Mouse (Mus musculus) adrenal gland, postnatal 36 days (tissue): Measurements from ENCODE around the gene Rpl19. TPM values are rescaled to one million over a fixed set of nuclear protein-coding genes. Genes with fewer than 3 reads are reported as not detected.

Source experiments
- DNase-seq, 2 experiments: peaks; one replicate each; pipeline ENCODE4 v3.0.0; 2021; ENCODE audit warnings: mixed read lengths in 1 of 2
- long read RNA-seq, 2 experiments: library from polyadenylated mRNA; stranded (forward); transcript quantifications; one replicate each; pipeline ENCODE4 v2.0.0; 2021; ENCODE audit warnings: borderline sequencing depth in 2 of 2
- total RNA-seq, 2 experiments: library from RNA; stranded (reverse); gene quantifications; 2 replicates each; pipeline ENCODE4 v1.2.3; 2021

Rpl19 gene
- 1,000 to 10,000 TPM; 1,174 to 1,217 TPM for total RNA-seq
- long read RNA-seq, experiment 1, transcript Rpl19-201 (6 exons, 751 nt), result major isoform, 740 of 815 reads
- long read RNA-seq, experiment 1, transcript Rpl19-202 (6 exons, 737 nt), result minor isoform, 6 of 815 reads
- long read RNA-seq, experiment 1, partial matches to known transcripts, result 64 of 815 reads
- long read RNA-seq, experiment 1, other reads (novel, unspliced or antisense), result 5 of 815 reads
- long read RNA-seq, experiment 2, transcript Rpl19-201 (6 exons, 751 nt), result major isoform, 346 of 370 reads
- long read RNA-seq, experiment 2, partial matches to known transcripts, result 17 of 370 reads
- long read RNA-seq, experiment 2, other reads (novel, unspliced or antisense), result 4 of 370 reads

DNA sequence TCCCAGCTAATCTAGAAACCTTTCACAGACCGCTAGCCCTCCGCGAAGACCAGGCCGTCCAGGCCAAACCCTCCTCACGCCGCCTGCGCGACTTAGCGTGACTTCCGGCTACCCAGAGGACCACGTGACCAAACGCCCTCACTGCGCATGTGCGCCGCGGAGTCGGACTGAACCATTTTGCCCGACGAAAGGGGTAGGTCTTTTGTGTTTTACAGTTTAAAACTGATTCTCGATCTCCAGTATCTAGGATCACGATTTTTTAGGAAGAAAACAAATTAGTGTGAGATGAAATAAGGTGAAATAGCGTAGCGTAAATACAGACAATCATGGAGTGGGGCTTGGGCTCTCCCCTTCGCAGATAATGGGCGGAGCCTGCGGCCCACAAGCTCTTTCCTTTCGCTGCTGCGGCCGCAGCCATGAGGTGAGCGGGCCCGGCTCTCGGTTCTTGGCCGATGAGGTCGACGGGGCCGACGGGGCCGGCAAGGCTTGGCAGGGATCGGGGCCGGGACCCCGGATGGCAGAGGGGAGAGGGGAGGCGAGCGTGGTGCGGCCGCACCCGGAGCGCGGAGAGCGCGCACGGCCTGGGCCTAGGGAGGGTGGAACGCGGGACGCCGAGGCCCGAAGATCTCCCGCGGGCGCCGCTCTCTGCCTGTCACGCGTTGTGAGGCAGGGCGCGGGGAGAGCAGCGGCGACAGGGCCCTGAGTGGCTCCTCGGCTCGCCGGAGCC lies at the start of gene Rpl19:
Gene Rpl19 (plus strand): TSS at position 141 of the 727 bp plus-strand sequence.
- peak; percentile 92 to 93 for DNase-seq

DNA sequence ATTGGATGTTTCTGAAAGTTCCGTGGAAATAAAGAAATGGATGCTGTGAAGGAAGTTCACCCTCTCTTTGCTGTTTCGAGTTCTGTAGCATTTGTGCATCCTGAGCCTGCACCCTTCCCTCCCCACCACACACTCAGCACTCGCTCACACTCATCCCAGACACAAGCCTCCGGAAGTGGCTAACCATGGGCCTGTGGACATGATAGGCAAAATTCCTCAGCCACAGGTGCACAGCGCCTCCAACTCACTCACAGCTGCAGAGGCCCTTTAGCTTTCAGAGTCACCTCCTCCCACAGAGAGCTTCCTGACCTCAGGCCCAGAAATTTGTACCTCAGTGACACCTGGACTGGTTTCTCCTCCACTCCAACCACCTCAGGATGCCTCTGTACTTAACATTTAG lies 48.7 kb upstream of the Rpl19 start:
- no peak for DNase-seq

DNA sequence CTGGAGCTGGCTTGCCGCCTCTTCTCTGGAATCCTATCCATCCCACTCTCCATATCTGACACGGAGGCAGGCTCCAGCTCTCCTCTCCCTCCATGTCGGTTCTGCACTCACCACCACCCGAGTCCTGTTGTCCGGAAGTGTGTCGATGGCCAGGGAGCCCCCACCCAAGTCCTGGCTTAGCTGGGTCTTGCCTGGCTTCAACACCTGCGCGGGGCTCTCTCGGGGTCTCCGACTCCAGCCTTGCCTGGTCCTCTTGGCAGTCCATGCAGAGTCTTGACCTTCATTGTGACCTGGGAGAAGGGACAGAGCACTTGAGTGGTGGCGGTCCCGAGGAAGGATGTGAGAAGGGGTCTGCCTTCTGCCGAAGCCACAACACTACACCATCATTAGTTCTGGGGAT lies 48.1 kb upstream of the Rpl19 start:
- no peak for DNase-seq

DNA sequence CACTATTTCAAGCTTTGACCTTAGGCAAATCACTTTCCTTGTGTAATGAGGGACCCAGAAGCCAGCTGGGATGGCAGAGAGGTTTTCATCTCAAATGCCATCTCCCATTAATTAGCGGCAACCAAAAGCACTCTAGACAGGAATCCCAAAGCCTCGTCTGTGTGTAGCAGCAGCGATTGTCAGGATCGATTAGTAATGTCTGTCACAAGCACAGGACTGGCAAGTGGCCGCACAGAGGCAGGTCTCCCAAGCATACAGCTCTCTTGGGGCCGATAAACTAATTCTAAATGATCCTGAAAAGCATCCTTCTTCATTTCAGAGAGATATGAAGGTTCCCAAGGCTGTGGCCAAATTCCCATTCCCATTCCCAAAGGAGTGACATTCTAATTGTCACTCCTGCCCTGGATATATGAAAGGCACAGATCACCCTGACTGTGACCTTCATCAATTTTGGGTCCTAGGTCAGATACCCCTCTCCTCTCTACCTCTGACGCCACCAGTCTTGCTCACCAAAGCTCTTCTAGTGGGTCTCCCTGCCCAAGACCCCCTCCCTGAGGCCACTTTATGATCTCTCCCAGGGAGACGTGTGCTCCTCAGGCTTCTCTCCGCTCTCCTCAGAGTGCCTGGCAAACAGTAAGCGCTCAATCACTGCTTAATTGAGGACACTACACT lies 46.5 kb upstream of the Rpl19 start:
- DNase-seq, result no peak

DNA sequence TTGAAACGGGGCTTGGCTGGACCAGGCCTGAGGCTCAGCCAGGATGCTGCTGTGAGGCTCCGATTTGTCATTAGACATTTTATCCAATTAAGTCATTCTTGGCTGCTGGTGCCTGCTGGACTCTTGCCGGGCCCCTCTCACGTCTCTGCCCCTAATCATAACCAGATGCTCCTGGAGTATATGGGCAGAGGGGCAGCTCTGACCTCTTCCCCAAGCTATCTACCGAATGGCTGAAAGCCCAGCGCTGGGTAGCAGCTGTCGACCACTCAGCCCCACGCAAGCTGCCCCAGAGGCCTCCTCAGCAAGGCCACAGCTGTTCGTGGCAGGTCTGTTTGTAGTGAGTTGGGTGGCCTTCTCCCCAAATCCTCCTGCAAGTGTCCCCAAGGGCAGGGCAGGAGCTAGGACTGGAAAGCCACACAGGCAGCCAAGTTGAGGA lies 46.0 kb upstream of the Rpl19 start:
- peak in 1 of 2 experiments; percentile 23 for DNase-seq

DNA sequence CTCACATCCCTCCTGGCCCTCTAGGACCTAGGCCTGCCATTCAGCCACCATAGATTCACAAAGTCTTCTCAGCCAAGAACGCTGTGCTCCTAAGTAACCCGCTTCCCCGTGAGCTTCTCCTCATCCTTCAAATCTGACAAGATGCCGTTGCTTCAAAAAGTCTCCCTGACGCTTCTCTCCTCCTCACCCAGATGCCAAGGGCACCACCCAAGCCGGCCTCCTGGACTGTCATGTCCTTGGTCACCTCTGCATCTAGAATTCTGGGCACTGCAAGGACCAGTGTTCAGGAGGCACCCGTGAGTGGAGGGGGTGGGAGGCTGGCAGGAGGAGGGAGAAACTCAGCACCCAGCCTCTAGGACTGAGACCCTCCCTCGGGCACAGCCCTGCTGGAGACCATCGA lies 43.8 kb upstream of the Rpl19 start:
- peak in 1 of 2 experiments; percentile 21 for DNase-seq

DNA sequence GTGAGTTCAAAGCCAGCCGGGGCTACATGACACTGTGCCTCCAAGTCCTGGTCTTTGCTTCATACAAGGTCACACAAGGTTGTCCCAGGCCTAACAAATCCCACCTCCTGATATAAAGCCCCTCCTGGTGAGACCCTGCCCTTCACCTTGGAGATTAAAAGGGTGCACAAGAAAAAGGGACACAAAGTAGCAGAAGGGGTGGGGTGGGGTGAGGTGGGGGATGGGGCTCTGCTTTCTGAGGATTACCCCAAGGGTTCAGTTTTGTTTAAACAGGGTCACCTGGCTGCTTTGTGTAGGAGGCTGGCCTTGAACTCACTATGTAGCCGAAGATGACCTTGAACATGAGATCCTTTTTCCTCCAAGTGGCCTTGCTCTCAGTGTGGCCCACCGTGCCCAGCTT lies 43.0 kb upstream of the Rpl19 start:
- no peak for DNase-seq

DNA sequence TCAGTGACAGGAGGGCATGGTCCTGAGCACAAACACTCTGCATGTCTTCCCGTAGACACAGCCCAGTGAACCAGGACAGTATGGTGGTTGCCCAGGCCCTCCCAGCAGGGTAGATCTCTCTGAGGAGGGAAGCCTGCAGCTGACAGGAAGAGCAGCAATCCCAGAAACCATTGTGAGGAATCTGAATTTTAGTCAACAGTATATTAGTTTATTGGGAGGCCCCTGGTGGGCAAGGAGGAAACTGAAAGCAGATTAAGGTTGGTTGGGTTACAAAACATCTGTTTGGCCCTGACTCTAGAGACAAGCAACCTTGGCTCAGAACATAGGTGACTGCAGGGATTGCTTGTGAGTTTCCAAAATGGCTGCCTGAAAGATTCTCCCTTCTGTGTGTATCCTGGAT lies 42.5 kb upstream of the Rpl19 start:
- DNase-seq, result no peak

DNA sequence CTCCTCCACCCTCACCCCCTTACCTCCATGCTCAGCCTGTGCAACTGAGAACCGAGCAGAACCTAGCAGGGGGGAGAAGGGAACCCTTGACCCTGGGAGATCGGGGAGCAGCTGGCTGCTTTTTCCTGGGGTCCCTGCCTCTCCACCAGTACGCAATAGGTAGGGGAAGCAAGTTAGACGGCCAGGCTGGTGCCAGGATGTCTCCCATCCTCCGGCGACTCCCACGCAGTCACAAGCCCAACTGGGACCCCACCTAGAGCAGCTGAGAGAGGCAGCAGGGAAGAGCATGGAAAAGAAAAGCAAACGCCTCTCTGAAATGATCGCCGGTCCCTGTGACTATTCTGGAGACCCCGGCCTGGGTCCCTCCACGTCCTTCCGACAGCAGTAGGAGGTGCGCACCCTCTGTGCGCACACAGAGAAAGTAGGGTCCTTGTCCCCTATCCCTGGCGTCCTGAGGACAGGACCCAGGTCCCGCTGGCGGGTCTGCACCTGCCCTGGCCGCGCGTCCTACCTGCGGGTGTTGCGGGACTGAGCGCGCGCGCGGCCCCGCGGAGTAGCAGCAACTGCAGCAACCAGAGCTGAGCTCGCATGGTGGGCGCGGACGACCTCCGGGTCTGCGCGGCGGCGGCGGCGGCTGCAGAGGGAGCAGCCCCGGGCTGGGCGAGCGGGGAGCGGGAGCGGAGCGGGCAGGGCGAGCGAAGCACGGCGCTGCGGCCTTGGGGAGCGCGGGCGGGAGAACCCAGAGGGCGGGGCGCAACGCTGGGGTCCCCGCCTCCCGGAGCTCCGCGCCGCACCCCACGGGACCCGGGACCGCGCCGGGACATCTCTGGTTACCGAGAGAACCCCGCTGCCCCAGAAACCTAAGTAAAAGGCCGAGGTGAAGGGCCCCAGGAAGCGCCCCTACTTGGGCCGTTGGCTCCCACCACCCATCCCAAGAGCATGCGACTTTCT lies 40.5 kb upstream of the Rpl19 start, which contains the start of gene Plxdc1:
Gene Plxdc1 (minus strand): TSS at position 718 of the 951 bp plus-strand sequence.
- DNase-seq, result peak; percentile 82 to 88

DNA sequence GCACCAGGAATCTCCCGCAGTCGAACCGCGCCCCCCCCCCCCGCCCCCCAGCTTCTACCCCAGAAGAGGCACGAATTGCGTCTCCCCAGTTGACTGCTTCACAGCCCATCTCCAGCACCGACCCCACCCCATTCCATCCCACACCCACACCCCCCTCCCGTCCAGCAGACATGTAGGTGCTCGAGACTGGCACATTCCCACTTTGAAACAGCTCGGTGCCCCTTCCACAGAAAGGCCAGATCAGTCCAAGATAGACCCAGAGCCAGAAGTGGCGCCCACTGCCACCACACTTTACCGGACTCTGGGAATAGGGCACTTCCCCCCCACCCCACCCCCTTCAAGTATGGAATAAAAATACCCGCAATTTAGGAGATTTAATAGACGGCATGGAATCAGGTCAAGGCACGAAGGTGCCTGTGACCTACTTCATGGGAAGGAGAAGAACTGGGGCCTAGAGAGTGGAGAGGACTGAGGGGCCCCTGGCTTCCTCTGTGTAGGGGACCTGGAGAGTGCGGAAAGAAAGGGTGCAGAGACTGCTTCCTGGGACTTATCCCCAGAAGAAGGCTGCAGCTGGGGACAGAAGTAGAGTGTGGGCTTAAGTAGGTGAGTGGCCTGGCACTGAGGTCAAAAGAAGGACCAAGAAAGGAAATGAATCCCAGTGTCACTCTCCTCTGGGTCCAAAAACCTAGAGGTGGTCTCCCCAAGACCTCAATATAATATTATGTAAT lies 39.6 kb upstream of the Rpl19 start:
- no peak for DNase-seq

DNA sequence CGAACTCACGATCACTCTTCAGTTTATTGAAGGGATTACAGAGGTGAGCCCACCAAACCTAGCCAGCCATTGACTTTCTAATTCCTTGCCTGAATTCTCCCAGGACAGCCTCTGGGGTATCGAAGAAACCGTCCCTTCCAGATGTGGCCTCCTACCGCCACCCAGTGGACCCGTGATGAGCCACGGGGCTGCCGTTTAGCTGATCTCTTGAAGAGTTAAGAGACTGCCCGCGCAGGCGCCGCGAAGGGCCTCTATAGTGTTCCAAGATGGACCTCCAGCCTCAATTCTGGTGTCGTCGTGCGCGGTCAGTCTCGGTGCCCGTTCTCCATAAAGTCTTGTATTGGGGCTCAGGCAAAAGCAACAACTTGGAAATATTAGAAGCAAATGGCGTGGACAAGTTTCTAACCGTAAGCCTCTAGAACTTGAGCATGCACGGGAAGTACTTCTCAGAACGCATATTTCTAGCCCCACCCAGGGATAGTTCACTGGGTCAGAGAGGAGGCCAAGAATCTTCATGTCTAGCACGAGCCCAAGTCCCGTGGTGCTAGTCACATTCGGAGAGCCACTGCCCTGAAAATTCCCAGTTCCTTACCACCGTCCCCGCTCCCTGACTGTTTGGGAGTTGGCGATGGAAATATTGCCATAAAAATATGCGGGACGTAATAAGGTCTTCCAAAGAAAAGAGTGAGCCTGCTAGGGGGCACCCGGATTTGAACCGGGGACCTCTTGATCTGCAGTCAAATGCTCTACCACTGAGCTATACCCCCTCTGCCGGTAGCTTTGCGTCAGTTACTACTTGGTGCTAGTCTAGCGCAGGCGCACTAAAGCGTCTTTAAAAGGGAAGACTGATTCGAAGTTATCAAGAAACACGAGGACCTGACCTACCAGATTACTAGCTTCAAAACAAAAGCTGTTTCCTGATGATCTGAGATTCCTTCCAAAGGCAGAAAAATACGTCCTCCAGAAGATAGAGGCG lies 38.7 kb upstream of the Rpl19 start:
- peak; percentile 95 to 96 for DNase-seq

DNA sequence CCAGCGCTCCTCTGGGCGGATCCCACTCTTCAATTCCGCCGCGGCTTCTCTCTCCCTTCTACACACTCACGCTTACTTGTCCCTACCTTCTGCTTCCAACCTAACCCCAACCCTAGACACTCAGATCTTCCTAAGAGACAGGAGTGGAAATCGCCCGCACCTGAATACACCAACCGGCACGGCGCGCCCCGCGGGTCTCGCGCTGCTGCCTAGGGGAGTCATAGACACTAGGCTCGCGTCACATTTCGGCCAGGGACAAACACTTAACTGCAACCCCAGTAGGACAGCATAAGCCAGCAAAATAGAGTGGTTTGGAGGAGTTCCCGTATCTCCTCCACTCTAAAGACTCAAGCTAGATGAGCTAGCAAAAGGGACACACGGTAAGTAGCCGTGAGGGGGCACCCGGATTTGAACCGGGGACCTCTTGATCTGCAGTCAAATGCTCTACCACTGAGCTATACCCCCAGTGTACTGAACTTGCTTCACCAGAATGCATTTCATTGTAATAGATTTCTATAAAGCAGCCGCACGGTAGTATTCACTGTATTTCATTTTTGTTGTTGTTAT lies 37.9 kb upstream of the Rpl19 start:
- DNase-seq, result peak; percentile 91

DNA sequence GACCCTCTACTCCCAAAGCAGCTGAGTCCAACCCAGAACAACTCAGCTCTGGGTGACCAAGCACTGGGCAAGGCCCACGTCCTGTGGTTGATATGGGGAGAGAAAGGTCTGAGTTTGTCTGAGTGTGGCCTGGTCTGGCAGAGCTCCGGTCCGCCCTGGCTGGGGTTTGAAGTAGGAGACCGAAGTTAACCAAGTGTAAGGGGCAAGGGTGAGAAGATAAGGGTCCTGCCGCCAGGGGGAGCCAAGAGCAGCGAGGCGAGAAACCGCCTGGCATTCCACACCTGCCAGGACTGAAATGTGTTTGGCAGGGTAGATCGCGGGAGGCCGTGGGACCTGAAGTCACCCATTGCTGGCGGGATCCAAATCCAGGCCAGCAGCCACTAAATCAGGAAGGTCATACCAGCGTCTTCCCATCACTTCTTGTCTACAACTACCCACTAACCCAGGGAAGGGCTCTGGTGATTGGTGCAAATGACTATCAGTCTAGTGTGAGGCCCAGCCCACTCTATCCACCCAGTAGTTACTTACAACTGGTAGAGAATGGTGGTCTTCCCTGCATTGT lies 31.9 kb upstream of the Rpl19 start:
- DNase-seq, result peak; percentile 84 to 92

DNA sequence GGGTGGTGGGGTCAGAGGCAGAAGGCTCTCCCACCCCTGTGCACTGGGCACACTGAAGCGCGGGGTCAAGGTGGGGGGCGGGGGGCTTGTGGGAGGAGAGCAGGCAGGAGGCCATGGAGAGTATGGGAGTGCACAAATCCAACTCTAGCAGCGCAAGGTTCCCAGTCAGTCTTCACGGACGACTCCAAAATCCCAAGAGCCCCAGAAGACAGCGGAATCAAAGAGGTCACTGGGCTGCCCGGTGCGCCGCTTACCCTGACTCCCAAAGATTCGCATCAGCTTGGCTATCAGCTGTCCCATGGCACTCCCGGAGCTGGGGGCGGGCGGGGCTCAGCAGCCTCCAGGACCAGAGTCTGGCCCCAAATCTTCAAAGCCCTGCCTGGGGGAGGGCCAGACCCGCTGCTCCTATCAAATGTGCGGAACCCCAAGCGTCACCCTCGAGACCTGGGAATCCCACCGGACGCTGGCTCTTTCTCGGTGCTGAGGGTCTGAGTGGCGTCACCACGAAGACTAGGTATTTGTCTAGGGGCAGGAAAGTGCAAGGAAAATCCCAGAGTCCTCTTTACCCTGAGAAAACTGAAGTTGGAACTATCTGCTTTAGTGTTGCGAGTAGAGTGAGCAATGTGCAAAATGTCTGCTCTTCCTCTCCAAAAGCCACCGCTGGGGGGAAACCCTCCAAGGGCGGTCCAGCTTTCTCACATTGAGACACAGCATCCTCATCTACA lies 30.8 kb upstream of the Rpl19 start, which contains the start of gene Arl5c:
Gene Arl5c (minus strand): TSS at position 618 of the 725 bp plus-strand sequence.
- DNase-seq, result peak; percentile 40 to 66

DNA sequence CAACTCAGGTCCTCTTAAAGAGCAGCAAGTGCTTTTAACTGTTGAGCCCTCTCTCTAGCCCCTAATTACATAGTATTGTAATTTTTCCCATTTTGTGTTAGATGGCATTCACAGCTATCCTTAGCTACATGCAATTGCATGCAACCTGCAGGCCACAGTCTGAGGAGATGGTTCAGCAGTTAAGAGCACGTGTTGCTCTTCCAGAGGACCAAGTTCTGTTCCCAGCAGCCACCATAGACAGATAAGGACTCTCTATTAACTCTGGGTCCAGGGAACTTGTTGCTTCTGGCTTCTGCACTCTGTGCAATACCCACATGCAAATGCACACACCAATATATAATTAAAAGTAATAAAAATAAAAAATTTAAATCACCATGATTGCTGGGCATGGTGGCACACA lies 29.8 kb upstream of the Rpl19 start:
- DNase-seq, result no peak

DNA sequence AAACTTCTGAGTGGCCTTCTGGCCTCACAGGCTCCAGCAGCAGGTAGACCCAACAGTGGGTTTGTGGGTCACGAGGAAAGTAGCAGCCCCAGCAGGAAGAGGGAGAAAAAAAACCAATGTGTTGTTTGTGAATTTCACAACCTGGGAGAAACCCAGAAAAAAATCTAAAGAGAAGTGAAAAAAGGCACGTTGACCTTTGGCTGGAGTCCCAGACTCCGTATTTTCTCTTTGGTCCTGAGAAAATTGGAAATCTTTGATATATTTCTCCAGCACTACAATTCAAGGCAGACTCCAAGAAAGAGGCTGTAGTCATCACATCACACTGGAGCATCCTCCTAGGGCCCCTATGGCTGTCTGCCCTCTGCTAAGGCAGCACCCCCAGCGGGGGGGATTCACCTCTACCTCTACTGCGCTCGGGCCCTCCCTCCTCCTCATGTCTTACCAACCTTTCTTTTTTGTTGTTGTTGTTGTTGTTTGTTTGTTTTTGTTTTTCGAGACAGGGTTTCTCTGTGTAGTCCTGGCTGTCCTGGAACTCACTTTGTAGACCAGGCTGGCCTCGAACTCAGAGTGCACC lies 29.0 kb upstream of the Rpl19 start:
- DNase-seq, result no peak

DNA sequence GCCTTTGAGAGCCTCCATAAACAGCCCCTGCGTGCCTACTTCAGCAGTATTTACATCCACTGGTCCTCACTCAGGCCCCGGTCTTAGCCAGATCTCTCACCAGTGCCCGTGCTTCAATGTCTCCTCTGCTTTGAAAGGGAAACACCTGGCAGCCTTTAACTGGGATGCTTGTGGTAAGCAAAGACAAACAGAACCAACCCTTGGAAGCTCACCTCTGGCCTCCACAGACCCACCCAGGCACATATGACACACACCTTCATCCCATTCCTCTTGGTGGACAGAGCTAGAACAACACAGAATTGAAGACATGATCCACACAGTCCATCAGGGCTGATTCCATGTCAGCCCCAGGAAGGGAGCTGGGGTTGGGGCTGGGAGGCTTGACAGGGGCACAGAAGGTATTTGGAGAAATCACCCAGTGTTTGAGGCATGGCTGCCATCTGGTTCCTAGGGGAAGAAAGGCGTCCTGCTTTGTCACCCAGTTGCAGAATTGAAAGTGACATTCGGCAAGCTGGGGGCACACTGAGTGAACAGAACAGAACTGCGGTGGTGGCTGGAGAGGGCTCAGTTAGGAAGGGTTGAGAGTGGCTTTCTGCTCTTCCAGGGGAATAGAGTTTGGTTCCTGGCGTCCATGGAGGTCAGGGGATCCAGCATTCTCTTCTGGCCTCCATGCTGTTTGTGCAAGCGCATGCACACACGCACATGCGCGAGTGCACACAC lies 28.3 kb upstream of the Rpl19 start:
- DNase-seq, result no peak
